Mouse (Mus musculus) spleen, adult 2 months (tissue): ENCODE data around the gene Slc4a10.

Experiments
- CTCF ChIP-seq: fragments of 200-500 bp; IDR thresholded peaks from 2 replicates; pipeline ENCODE4 v1.5.1; 2011; ENCODE audit warnings: mild to moderate bottlenecking, inconsistent platforms; ENCODE audit not compliant: insufficient read depth, insufficient read length, insufficient replicate concordance; ENCODE audit errors: extremely low read depth
- POLR2A ChIP-seq: fragments of 200-500 bp; IDR thresholded peaks from 2 replicates; pipeline ENCODE4 v1.6.1; 2011; ENCODE audit warnings: low read depth, low read length, inconsistent platforms

GRCm38 (mm10) chr2:62046421-62046845 is at the start of gene Slc4a10:
- TF ChIP-seq CTCF (no peak), POLR2A (no peak)
